Mouse (Mus musculus): Measurements from ENCODE around the gene Tomm5. TPM values are rescaled to one million over a fixed set of nuclear protein-coding genes. Genes with fewer than 3 reads are reported as not detected.

The Tomm5 gene
- polyA plus RNA-seq, 1 experiment from 2014 or later = 151 TPM

DNA sequence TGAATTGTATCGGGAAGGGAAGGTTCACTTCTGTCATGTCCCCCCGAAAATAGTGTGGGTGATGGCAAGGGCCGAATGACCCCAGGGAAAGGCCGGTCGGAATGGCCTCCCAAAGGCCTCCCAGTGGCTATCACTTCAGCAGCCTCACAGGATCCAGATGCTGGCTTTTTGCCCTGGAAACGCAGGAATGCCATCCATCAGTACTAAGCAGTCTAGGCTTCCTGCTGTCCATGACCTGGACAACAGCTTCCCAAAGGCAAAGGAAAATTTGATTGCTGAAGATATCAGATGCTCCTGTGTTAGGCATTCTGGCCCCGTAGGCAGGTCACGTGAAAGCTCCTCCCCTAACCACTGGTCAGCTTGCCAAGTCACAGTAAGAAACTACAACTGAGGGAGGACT lies 26.6 kb upstream of the Tomm5 start:
- H3K9ac ChIP-seq (replicated peaks; ENCODE audit: low read depth) = no peak overlapping the region
- H3K27me3 ChIP-seq (replicated peaks; ENCODE audit: insufficient read depth, low read length) = no peaks in the 10 kb centered on the region
- TF ChIP-seq CTCF (IDR thresholded peaks at IDR 0.05) = no peak
- no peak for TF ChIP-seq EP300 (IDR thresholded peaks at IDR 0.05)
- 53% methylated on average over 8 of the region's 8 CpGs for WGBS
- no peaks in the 10 kb centered on the region for H3K9me3 ChIP-seq (ENCODE audit: low read length)
- H3K4me1 ChIP-seq (ENCODE audit: insufficient read depth, low read depth, low read length) = no peaks in the 10 kb centered on the region
- no peak overlapping the region for H3K4me3 ChIP-seq (ENCODE audit: low read depth, low read length)
- no peak overlapping the region for H3K4me2 ChIP-seq (replicated peaks; ENCODE audit: low read depth, low read length)
- H3K36me3 ChIP-seq (ENCODE audit: insufficient read depth, low read length) = no peaks in the 10 kb centered on the region
- ATAC-seq (no peak), DNase-seq (ENCODE audit: low spot score) (no peak)
- H3K27ac ChIP-seq (ENCODE audit: low read length) = no peak overlapping the region

DNA sequence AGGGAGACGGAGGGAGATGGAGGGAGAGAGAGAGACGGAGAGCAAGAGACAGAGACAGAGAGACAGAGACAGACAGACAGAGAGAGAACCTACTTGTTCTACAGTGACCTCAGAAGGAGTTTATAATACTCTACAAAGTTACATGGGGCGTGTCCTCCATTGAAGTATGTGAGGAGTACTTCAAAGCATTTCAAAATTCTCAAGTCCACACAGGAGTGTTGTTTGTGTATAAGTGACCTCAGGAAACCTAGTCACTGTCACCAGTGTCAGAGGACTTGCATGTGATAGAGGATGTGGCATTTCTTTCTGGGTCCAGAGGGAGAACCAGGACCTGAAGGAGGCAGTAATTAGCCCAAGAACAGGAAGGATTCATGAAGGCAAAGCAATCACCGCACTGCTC lies 23.1 kb upstream of the Tomm5 start:
- ATAC-seq (peak; percentile 90), DNase-seq (ENCODE audit: low spot score) (peak; percentile 68)
- Histone ChIP-seq H3K9me3 (ENCODE audit: low read length) (no peaks in the 10 kb centered on the region), H3K36me3 (ENCODE audit: insufficient read depth, low read length) (no peaks in the 10 kb centered on the region), H3K4me1 (ENCODE audit: insufficient read depth, low read depth, low read length) (no peaks in the 10 kb centered on the region), H3K4me2 (replicated peaks; ENCODE audit: low read depth, low read length) (no peak overlapping the region), H3K9ac (replicated peaks; ENCODE audit: low read depth) (no peak overlapping the region), H3K27ac (ENCODE audit: low read length) (no peak overlapping the region), H3K4me3 (ENCODE audit: low read depth, low read length) (no peak overlapping the region), H3K27me3 (replicated peaks; ENCODE audit: insufficient read depth, low read length) (no peaks in the 10 kb centered on the region)
- 40% methylated on average over 4 of the region's 4 CpGs for WGBS
- TF ChIP-seq CTCF (IDR thresholded peaks at IDR 0.05) (no peak), EP300 (IDR thresholded peaks at IDR 0.05) (peak; percentile 51; the same call in 1 of the 2 replicates)

DNA sequence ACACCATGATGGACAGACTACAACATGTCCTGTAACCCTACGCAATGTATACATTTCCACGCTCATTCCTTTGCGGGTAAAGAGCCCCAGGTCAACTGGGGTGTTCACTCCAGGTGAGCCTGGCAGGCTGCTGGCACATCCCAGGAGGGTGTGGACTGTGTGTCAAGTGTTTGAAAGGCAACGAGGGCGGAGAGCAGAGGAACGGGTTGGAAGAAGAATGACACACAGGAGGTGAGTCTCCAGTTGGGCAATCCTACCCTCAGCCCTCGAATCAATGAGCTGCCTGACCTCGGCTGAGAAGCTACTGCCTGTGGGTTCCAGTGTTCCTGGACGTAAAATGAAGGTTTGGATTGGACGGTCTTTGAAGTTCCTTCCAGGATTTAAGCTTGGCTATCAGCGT lies 13.4 kb upstream of the Tomm5 start:
- WGBS = 64% methylated on average over 11 of the region's 11 CpGs
- no peak for TF ChIP-seq EP300 (IDR thresholded peaks at IDR 0.05)
- TF ChIP-seq CTCF (IDR thresholded peaks at IDR 0.05) = no peak
- no peak overlapping the region for H3K27ac ChIP-seq (ENCODE audit: low read length)
- no peaks in the 10 kb centered on the region for H3K9me3 ChIP-seq (ENCODE audit: low read length)
- DNase-seq (ENCODE audit: low spot score) = peak; percentile 9
- no peak overlapping the region for H3K9ac ChIP-seq (replicated peaks; ENCODE audit: low read depth)
- ATAC-seq = no peak
- no peak overlapping the region for H3K4me3 ChIP-seq (ENCODE audit: low read depth, low read length)
- no peaks in the 10 kb centered on the region for H3K27me3 ChIP-seq (replicated peaks; ENCODE audit: insufficient read depth, low read length)
- H3K4me1 ChIP-seq (ENCODE audit: insufficient read depth, low read depth, low read length) = no peaks in the 10 kb centered on the region
- H3K36me3 ChIP-seq (ENCODE audit: insufficient read depth, low read length) = no peaks in the 10 kb centered on the region
- H3K4me2 ChIP-seq (replicated peaks; ENCODE audit: low read depth, low read length) = no peak overlapping the region

DNA sequence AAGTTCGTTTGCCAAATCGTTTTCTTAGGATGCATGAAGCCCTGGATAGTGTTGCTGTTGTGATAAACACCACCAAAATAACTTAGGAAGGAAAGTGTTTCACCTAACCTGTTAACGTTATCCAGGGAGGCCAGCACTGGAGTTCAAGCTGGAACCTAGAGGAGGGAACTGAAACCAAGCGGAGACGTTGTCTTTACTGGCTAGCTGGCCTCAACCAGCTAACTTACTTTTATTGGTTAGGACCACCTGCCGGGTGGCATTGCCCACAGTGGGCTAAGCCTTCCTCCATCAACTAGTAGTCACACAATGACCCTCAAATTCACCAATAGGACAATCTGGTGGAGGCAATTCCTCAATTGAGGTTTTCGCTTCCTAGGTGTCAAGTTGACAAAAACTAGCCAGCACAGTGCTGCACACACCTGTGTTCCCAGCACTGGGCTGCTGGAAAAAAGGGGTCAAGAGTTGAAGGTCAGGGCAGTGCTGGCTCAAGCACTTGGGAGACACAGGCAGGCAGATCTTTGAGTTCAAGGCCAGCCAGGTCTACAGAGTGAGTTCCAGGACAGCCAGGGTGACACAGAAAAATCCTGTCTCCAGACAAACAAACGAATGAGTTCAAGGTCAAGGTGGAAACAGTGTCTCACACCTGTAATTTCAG lies 669 bp upstream of the Tomm5 start:
- H3K27ac ChIP-seq (ENCODE audit: low read length) = no peak overlapping the region
- H3K9me3 ChIP-seq (ENCODE audit: low read length) = no peaks in the 10 kb centered on the region
- H3K4me2 ChIP-seq (replicated peaks; ENCODE audit: low read depth, low read length) = peak overlapping the region; percentile 86; the same call in 1 of the 2 replicates
- H3K27me3 ChIP-seq (replicated peaks; ENCODE audit: insufficient read depth, low read length) = no peaks in the 10 kb centered on the region
- H3K4me3 ChIP-seq (ENCODE audit: low read depth, low read length) = no peak overlapping the region
- TF ChIP-seq CTCF (IDR thresholded peaks at IDR 0.05) = no peak
- TF ChIP-seq EP300 (IDR thresholded peaks at IDR 0.05) = no peak
- ATAC-seq (no peak), DNase-seq (ENCODE audit: low spot score) (no peak)
- peaks cover 6% of the 10 kb centered on the region for H3K36me3 ChIP-seq (ENCODE audit: insufficient read depth, low read length)
- 64% methylated on average over 8 of the region's 8 CpGs for WGBS
- no peak overlapping the region for H3K9ac ChIP-seq (replicated peaks; ENCODE audit: low read depth)
- peaks cover 7% of the 10 kb centered on the region; the same call in 1 of the 2 replicates for H3K4me1 ChIP-seq (ENCODE audit: insufficient read depth, low read depth, low read length)

DNA sequence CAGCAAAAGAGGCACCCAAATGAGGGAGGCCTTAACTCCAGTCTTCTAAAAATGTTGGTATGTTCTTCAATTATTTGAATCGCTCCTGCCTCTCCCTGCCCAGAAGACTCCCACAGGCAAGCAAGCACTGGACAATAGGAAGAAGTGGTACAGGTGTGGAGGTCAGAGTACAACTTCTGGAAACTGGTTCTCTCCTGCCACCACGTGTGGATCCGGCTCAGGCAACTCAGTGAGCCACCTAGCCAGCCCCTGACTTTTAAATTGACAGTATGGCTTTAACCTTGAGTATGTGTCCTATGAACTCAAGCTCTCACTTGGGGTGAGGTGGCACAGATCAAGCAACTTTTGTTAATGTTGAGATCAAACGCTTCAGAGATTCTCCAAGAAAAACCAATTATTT lies 848 bp downstream of the Tomm5 start:
- H3K4me2 ChIP-seq (replicated peaks; ENCODE audit: low read depth, low read length) = peak overlapping the region; percentile 86
- DNase-seq (ENCODE audit: low spot score) = no peak
- H3K4me3 ChIP-seq (ENCODE audit: low read depth, low read length) = peak overlapping the region; percentile 77
- H3K27ac ChIP-seq (ENCODE audit: low read length) = no peak overlapping the region
- H3K36me3 ChIP-seq (ENCODE audit: insufficient read depth, low read length) = peaks cover 8% of the 10 kb centered on the region
- WGBS = 14% methylated on average over 4 of the region's 4 CpGs
- peak overlapping the region; percentile 75 for H3K9ac ChIP-seq (replicated peaks; ENCODE audit: low read depth)
- H3K27me3 ChIP-seq (replicated peaks; ENCODE audit: insufficient read depth, low read length) = no peaks in the 10 kb centered on the region
- TF ChIP-seq EP300 (IDR thresholded peaks at IDR 0.05) = no peak
- no peak for TF ChIP-seq CTCF (IDR thresholded peaks at IDR 0.05)
- no peaks in the 10 kb centered on the region for H3K9me3 ChIP-seq (ENCODE audit: low read length)
- H3K4me1 ChIP-seq (ENCODE audit: insufficient read depth, low read depth, low read length) = peaks cover 7% of the 10 kb centered on the region; the same call in 1 of the 2 replicates
- ATAC-seq = no peak

DNA sequence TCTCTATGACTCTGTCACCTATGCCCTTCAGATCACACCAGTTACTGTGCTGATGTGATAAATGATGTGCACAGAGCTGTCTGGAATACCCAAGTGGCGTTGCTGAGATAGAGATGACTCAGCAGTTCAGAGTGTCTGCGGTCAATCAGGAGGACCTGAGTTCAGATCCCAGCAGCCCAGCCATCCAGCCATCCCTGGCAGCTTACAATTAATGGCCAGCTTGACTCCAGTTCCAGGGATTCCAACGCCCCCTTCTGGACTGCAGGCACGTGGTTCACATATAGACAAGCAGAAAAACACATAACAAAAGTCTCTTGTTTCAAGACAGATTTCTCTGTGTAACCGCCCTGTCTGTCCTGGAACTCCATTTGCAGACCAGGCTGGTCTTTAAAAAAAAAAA lies 1.5 kb downstream of the Tomm5 start:
- no peak for DNase-seq (ENCODE audit: low spot score)
- TF ChIP-seq CTCF (IDR thresholded peaks at IDR 0.05) (no peak; the same call in 1 of the 2 replicates), EP300 (IDR thresholded peaks at IDR 0.05) (no peak)
- Histone ChIP-seq H3K36me3 (ENCODE audit: insufficient read depth, low read length) (peaks cover 8% of the 10 kb centered on the region), H3K27me3 (replicated peaks; ENCODE audit: insufficient read depth, low read length) (no peaks in the 10 kb centered on the region), H3K4me2 (replicated peaks; ENCODE audit: low read depth, low read length) (no peak overlapping the region), H3K27ac (ENCODE audit: low read length) (no peak overlapping the region), H3K4me1 (ENCODE audit: insufficient read depth, low read depth, low read length) (peaks cover 7% of the 10 kb centered on the region; the same call in 1 of the 2 replicates), H3K9me3 (ENCODE audit: low read length) (no peaks in the 10 kb centered on the region), H3K4me3 (ENCODE audit: low read depth, low read length) (no peak overlapping the region), H3K9ac (replicated peaks; ENCODE audit: low read depth) (no peak overlapping the region)
- no peak for ATAC-seq
- WGBS = 60% methylated on average over 5 of the region's 5 CpGs
